Mouse (Mus musculus) brain, embryonic 14.5 days (tissue): ENCODE measurements around the gene Arid5b.

Experiments
- CTCF ChIP-seq: fragments of 200-500 bp; IDR thresholded peaks from 2 replicates; pipeline ENCODE4 v1.5.1; 2012; ENCODE audit warnings: inconsistent platforms, mild to moderate bottlenecking, moderate library complexity, borderline replicate concordance; ENCODE audit not compliant: insufficient read depth, insufficient read length; ENCODE audit errors: extremely low read depth
- POLR2A ChIP-seq: fragments of 200-500 bp; IDR thresholded peaks from 2 replicates; pipeline ENCODE4 v1.6.1; 2012; ENCODE audit warnings: mild to moderate bottlenecking, inconsistent platforms, borderline replicate concordance; ENCODE audit not compliant: poor library complexity, insufficient read depth, insufficient read length, severe bottlenecking; ENCODE audit errors: extremely low read depth

DNA sequence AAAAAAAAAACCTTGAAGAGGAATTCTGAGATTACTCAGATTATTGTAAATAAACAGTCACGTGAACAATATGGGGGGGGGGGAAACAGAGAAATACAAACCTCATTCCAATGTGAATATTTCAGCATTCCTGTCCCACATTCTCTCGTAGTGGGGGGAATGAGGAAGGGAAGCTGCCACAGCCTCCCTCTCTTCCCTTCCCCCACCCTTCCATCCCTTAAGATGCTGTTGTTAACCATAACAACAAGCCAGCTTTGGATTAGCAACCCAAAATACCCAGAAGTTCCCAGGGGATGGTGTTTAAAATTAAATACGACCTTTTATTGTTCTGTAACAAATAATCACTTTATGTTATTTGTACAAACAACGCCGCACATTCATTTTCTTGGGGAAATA is 69.9 kb downstream of the Arid5b start:
- TF ChIP-seq CTCF (no peak), POLR2A (no peak)
